Mouse (Mus musculus) mature B cell (primary cell): ENCODE data around the gene Vmn2r2.

ENCODE experiments used
- in situ Hi-C: fragments of 300-500 bp; cut with MboI; formaldehyde crosslinking; loops from 2 replicates; pipeline ENCODE4 v1.14.3; 2019

Gene Vmn2r2

DNA sequence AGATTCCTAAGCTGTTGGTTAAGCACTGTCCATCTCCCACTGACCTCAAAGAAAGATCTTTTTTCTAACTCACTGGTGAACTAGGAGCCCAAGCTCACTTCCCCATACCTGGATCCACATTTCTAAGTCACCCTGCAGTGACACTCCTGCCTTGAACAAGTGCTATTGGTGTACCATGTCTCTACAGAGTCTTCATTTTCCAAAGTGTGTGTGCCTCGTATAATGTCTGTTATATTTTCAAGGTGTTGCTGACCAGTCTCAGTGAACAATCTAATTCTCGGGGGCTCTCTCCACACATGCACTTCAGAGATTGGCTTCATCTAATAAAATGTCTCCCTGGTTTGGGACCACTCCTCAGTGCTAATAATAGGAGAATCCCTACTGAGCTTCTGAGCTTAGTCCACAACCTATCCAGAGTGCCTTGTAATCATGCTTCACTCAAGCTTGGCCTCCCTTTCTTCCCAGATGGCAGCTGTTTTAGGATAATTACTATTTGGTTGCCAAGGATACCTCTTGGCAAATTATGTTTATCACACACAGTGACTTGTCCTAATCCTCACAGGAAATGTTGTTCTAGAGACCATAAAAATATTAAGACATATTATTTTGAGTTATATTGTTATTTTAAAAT is at the start of gene Vmn2r2:
Gene Vmn2r2 (minus strand): TSS at position 51 of the 631 bp plus-strand sequence.
- in situ Hi-C loops = no loop called here

DNA sequence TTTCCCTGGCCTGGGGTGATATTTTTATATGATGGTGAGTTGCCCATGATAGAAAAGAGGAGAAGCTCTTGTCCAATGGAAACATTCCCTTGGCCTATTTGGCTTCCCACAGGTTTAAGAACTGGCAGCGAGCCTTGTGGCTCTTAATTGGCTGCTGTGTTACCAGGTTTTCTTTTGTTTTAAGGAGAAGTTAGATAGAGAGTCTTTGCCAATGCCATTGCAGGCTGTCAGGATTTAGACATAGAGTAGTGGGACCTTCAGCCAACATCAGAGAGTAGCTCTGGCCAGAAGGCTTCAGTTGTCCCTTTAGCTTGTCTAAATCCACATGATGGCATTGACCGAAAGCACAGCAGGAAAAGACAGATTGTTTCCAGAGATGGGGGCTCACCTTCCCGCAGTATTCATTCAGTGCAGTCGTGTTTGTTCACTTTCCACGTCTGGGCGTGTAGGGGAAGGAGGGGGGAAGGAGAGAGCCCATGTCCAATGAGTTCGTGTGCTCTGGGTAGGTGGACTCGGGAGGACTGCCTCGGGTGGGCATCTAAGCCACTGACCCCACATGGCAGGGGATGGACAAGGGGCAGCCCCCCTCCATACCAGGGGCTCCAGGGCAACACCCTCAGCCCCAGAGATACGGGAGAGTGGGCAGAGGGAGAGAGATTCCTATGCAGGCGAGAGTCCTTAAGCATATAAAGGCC is 28.2 kb downstream of the Vmn2r2 start:
- in situ Hi-C loops = no loop called here

DNA sequence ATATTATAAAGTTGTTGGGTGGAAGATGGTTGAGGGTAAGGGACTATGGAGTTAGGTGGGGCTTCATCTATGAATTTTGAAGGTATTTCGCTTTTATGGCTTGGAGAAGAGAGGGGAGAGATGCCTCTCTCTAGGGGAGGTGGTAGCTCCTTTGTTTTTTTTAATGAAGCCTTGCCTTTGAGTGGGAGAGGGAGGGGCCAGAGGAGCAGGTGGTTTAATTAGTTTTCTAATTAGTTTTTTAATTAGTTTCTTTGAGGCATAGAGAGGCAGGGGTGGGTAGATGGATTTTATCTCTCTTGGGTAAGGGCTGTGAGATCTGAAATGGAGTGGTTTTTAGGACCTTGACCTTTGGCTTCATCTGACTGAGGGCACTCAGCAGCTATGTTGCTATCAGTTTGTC is 29.0 kb downstream of the Vmn2r2 start:
- in situ Hi-C loops = no loop called here

DNA sequence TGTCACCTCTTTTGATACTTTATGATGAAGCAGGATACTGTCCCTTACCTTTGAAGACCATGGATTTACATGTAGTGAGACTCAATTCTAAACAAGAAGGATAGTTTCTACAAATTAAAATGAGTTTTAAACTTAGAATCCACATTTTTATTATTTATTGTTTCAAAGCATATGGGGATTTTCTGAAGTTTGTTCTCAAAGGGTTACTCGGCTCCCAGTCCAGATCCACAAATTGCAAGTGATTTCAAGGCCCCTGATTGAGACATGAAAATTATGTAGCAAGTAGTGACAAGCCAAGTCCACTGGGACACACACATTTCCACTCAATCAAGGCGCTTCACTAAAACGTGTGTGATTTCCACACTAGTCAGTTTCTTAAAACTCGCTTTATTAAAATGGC is 60.5 kb downstream of the Vmn2r2 start, which contains the start of gene Vmn2r1:
Gene Vmn2r1 (plus strand): TSS at position 301 of the 400 bp plus-strand sequence.
- in situ Hi-C loops = no loop called here
